Mouse (Mus musculus) heart, adult 2 months (tissue): Measurements from ENCODE around the gene Ethe1.

Experiments used
- CTCF ChIP-seq: fragments of 200-600 bp; IDR thresholded peaks from 2 replicates; pipeline ENCODE4 v1.8.1; 2022; ENCODE audit warnings: antibody characterized with exemption, mild to moderate bottlenecking, moderate library complexity
- EP300 ChIP-seq: fragments of 200-500 bp; IDR thresholded peaks from 2 replicates; pipeline ENCODE4 v1.6.1; 2011; ENCODE audit warnings: low read depth, low read length, control low read depth; ENCODE audit not compliant: insufficient read depth
- POLR2A ChIP-seq: fragments of 200-500 bp; IDR thresholded peaks from 2 replicates; pipeline ENCODE4 v1.6.1; 2011; ENCODE audit warnings: mild to moderate bottlenecking, low read depth, low read length, control low read depth; ENCODE audit not compliant: insufficient read depth

- TF ChIP-seq CTCF (no peak), POLR2A (no peak), EP300 (no peak)
Measured at GRCm38 (mm10) chr7:24561450-24561849, 25.9 kb upstream of the Ethe1 start.
